Mouse (Mus musculus): ENCODE results near the gene Marco.

The Marco gene

GRCm38 (mm10) chr1:120504924-120505323 is at the start of gene Marco:
TSS of gene Marco (minus strand) at chr1:120505024.
- no peak for DNase-seq

- no peak for DNase-seq
These were observed 34.7 kb upstream of the Marco start for GRCm38 (mm10) chr1:120539506-120540029.

DNA sequence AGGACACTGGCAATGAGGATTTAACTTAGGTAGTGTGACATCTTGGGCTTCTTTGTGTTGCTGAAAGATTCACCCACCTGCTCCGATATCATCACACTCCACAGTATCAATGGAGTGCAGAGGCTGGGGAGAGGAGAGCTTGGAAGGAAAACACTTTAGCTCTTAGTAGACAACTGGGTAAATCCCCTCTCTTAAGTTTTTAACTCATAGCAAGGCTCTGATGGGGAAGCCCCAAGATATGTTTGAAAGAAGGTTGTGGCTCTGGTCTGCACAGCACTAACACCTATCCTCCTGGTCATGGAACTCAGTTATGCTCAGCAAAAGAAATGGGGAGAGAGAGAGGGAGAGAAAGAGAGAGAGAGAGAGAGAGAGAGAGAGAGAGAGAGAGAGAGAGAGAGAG is 32.2 kb upstream of the Marco start:
- DNase-seq: no peak

DNA sequence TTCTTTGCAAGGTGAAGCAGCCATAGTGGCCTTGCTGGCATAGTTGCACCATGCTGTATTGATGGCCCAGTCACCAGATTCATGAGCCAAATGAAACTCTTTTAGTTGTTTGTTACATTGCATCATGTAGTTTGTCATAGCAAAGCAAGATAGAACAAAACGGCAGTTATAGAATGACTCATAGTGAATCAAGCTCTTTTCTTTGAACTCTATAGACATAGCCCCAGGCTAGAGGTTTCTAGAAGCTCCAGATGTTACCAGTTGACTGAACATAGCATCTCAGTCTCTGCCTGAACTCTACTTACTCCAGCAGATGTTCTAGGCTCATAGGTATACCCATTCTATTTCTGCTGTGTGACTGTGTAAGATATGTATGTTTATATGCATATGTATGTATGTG is 31.1 kb upstream of the Marco start:
- DNase-seq: no peak

DNA sequence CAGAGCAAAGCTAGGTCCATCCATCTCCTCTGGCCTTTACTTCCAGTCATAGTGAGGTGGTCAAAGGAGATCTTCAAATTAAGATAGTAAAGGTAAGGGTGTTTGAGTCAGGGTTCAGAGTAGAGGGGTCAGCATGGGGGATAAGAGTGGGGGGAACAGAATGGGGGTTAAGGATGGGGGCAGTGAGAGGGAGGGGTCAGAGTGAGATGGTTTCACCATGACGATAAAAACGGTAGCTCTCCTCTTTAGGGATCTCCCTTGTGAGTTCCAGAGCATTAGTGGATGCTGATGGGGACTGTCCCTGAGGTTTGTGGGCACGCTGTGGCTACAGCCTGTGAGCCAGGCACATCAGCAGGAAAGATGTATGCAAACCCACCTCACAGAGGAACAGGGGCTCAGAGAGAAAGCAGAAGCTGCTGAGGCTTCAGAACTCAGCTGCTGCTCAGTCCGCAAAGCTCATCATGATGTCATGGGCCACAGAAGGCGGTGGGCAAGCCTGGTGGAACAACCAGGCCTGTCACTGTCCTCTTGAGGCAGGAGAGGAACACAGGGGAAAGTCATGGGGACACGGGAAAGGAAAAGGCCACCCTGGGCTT is 27.6 kb upstream of the Marco start:
- DNase-seq: no peak

GRCm38 (mm10) chr1:120531770-120532169 is 26.9 kb upstream of the Marco start:
- no peak for DNase-seq

DNA sequence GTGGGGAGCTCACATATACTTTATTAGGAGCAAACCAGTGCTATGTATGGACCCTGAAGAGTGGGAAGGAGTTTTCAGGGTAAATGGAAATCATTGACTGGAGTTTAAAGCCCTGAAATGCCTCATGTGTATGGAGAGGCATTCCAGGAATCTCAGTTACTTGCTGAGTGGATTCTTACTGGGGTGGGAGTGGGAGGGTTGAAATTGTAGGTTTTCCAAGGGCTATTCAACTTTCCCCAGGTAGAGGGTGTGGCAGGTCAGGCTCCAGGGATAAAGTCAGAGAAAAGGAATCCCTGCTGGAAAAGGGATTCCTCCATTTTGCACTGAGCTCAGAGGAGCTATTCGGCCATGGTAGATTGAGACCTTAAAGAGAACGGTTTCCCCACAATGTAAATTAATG is 25.1 kb upstream of the Marco start:
- DNase-seq: no peak

GRCm38 (mm10) chr1:120517618-120518017 is 12.8 kb upstream of the Marco start:
- no peak for DNase-seq

DNA sequence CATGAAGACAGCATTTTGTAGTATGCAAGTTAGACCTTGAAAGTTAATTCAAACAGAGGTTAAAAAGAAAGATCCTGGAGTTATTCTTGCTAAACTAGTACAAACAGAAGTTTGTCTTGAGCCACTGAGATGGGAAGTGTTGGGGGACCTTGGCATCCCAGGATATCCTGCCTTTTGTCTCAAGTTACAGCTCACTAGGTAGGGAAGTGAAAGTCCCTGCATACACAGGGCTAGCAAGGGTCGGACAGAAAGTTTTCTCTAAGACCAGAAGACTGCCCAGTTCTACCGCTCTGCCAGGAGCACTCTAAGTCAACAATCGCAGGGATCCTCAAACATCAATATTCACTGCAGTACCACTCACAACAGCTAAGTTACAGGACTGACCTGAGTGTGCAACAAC is 5.5 kb upstream of the Marco start:
- no peak for DNase-seq

GRCm38 (mm10) chr1:120508976-120509375 is 4.2 kb upstream of the Marco start:
- no peak for DNase-seq

DNA sequence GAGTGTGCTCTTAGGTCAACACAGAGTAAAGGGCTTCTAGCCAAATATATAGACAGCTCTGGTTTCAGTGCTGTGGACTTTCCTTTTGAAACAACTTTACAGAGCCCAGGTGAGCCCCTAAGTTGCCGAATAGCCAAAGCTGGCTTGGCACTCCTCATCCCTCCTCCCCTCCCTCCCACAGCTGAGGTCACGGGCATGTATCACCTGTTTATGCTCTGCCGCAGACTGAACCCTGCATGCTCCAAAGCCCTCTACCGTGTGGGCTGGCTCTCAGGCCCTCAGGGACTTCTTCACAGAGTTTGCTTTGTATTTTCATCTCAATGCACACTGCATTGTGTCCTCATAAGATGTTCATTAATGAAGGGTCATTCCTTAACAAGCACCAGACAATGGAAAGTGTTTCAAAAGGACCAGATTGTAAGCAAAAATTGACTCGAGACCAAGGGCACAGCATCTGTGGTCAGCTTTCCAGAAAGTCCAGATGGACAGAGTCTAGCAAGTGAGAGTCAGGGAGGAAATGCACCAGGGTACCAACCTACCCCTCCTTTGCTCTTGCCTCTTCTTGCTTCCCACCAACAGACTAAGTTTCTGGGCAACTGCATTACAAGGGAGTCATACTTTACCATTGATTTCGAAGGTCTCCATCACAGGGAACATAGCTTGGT is 646 bp downstream of the Marco start:
- no peak for DNase-seq

GRCm38 (mm10) chr1:120501496-120501895 is 3.3 kb downstream of the Marco start:
- DNase-seq: no peak

- no peak for DNase-seq
These were observed 6.8 kb downstream of the Marco start for GRCm38 (mm10) chr1:120498036-120498435.

- no peak for DNase-seq
These were observed 23.9 kb downstream of the Marco start for GRCm38 (mm10) chr1:120480937-120481336.

DNA sequence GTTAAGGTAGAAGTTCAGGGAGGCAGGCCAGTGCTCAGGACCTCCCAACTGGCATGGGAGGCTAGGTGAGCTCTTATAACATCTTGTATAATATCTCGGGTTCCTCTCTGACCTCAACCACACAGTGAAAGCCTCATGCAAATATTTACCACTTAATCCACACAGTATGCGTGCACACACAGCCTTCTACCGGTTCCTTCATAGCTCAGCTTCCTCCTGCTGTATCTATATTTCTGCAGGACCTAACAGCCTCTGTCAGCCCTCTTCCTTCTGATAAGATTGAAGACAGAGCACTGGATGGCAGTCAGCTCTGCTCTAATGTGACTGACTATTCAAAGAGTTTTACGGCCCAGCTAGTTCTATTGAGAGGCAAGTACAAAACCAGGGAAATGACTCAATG is 30.0 kb downstream of the Marco start:
- no peak for DNase-seq

- peak; percentile 3 to 48 for DNase-seq
These were observed 35.9 kb downstream of the Marco start for GRCm38 (mm10) chr1:120468891-120469290.

GRCm38 (mm10) chr1:120467323-120467722 is 37.5 kb downstream of the Marco start:
- DNase-seq: no peak

GRCm38 (mm10) chr1:120466751-120467150 is 38.1 kb downstream of the Marco start:
- peak in 1 of 2 experiments; percentile 2 for DNase-seq

DNA sequence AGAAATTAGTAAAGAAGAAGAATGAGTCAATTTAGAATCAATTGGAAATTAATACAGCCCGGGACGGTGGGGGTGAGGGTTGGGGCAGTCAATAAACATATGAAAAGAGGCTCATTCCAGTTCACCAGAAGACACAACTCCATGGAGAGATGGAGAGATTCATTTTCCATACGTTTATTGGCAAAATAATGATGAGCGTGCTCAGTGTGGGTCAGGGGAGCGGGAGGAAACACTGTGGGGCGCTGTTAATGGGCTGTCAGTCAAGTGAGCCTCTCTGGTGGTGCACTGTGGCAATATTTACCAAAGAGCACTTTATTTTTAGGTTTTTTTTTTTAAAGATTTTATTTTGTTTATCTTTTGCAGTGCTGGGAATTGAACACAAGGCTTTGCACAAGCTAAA is 45.8 kb downstream of the Marco start:
- DNase-seq: no peak

DNA sequence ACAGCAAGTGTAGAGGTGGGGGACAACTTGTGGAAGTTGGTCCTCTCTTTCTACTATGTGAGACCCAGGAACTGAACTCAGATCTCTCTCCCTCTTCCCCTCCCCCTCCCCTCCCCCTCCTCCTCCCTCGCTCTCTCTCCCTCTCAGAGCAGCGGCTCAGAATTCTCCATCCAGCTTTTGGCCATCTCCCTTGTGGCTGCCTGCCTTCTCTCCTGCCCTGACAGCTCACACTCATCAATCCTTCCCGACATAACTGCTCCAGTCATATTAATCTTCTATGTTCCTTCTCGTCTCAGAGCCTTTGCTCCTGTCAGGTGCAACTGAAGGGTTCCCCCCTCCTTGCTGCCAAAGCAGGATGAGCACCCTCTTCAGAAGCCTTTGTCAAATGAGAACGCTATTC is 46.3 kb downstream of the Marco start:
- DNase-seq: no peak

GRCm38 (mm10) chr1:120451486-120452270 is 53.1 kb downstream of the Marco start:
- DNase-seq: no peak

- no peak for DNase-seq
These were observed 55.2 kb downstream of the Marco start for GRCm38 (mm10) chr1:120449662-120450061.

DNA sequence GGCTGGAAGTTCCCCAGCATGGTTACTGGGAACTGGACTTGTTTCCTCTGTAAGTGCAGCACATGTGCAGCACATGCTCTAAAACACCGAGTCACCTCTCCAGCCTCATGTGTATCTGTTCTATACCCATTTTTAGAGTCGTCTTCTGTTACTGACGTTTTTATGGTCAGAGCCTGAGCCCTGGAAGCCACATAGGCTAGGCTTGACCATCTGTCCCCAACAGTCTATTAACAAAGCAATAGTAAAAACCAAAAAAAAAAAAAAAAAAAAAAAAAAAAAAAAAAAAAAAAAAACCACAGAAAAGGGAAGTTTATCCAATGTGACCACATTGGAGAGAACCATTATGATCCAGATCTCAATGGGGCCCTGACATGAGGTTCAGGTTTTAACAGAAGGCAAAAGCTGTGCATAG is 61.6 kb downstream of the Marco start:
- no peak for DNase-seq

DNA sequence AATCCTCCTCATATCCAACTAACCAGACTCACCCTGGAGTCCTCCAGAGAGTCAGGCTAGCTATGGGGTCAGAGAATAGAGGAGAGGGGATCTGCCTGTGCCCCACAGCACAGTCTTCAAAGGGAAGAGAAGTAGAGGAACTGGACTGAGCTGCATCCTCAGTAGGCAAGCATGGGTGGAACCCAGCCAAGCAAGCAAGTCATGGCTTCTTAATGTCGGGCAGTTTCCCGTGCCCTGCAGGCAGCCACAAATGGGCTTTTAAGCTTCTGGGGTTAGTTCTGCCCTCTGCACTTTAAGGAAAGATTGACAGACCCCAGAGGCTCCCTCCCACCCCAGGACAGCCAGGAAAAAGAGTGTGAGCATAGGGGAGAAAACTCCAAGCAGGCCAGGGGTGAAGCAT is 63.2 kb downstream of the Marco start:
- no peak for DNase-seq

Data from kidney, postnatal 25 days (tissue).